Mouse (Mus musculus) urinary bladder, postnatal 4 days (tissue): ENCODE data around the gene Ipmk.
"Not testable (repeated sequence)": the region's sequence is repeated elsewhere in the genome, so short reads cannot be mapped to it uniquely, and the experiment has no call there.

ENCODE experiments used
- DNase-seq, 2 experiments: peaks; one replicate each; pipeline ENCODE4 v3.0.0; 2021 to 2022; ENCODE audit warnings: low spot score in 2 of 2

Gene Ipmk

DNA sequence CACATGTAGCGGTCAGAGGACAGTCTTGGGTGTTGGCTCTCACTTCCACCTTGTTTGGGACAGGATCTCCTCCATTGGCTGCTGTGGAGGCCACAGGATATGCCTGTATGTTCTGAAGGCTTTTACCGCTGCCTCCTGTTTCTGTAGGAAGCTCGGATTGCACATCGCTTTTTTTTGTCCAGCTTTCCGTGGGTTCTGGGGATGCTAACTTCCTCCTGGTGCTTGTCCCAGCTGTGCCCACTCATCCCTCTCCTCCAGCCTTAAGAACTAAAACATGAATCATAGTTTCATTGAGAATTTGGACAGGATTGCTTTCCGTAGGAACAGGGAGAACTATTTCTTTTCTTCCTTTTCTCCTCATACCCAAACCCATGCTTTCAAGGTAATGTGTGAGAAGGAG, 24.3 kb downstream of the Ipmk start:
- DNase-seq, result no peak

DNA sequence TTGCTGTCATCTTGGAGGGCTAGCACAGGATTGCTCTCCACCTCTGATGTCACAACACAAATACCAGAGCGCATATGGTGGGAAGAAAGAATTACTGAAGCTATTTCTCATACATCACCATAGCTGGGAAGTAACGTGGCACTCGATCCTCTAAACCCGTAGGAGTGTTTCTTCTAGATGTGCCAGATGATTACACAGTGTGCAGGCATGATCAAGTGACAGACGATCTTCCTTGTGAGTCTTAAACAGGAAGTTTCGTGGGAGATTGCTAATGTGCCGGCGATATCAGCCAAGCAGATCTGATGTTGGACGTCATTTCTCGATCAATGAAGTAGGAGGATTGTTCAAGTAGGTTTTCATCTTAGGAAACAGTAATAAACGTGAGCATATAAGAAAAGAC, 26.1 kb downstream of the Ipmk start:
- no peak for DNase-seq

- DNase-seq, result no peak
These were observed 28.5 kb downstream of the Ipmk start for GRCm38 (mm10) chr10:71376014-71376413.

DNA sequence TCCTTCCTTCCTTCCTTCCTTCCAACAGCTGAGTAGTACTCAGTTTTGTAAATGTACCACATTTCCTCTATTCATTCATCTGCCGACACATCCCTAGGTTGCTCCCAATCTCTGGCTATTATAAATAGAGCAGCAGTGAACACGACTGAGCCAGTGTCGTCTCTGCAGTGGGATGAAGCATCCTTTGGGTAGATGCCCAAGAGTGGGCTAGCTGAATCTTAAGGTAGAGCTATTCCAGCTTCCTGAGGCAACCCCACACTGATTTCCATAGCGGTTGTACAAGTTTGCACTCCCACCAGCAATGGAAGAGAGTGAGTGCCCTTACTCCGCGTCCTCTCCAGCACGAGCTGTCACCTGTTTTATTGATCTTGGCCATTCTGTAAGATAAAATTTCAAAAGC, 32.8 kb downstream of the Ipmk start:
- no peak for DNase-seq

DNA sequence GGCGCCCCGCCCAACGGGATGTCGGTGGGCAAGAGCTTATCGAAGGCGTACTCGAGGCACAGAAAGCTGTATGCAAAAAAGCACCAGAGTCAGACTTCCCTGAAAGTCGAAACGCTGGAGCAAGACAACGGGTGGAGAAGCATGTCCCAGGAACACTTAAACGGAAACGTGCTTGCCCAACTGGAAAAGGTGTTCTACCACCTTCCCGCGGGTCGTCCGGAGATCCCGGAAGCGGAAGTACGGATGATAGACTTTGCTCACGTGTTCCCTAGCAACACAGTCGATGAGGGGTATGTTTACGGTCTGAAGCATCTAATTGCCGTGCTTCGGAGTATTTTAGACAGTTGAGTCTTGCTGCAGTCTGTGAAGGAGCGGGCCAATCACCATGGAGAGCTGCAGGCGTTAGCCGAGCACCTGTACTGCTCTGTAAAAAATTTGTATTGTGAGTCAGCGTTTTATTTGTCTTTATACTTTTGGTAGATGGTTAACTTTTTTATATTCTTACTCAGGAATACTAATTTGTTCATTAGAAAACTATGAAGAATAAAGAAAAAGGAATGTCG, 34.0 kb downstream of the Ipmk start:
- DNase-seq, result no peak

- DNase-seq, result no peak
These were observed 34.5 kb downstream of the Ipmk start for GRCm38 (mm10) chr10:71382109-71382508.

DNA sequence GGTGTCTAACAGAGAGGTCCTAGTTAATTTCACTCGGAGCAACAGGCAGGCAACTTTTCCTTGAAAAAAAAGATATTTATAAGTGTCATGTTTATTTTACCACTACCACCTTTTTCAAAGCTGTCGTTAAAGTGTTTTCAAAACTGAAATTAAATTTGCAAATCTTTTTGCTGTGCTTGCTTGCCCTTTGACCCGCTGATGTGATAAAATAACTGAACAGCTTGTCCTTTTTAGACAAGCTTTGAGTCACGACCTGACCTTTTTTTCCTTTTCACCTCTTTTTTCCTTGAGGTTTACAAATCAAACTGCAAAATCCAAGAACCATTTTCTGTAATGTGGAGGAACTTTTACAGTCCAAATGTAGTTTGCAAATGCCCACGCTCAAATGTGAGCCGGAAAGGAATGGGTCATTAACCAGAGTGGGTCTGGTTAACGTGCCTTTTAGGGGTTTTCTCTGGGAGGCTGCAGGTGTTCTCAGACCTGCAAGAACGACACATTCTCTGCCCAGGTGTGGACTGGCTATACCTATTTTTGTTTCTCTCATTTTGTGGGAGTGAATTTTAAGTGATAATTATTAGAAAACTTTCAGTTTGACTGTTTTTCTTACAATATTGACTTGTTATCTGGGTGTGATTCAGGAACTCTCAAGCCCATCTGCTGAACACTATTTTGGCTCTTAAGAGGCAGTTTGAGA, 35.4 kb downstream of the Ipmk start:
- no peak for DNase-seq

DNA sequence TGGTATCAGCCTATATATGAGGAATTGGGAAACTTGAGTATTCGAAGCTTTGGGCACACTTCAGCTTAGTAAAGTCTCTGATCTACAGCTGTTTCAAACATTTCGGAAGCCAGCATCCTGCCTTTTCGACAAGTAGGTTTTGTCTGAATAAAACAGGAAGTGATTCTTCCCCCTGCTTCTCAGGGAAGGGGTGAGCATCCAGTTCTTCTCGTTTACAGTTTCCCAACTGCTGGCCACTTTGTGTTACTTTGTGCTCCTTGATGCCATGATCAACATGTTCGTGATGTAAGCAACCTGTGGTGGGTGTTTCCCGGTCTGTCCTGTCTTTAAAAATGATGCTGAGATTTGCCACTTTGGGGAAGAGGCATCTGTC, 36.0 kb downstream of the Ipmk start:
- not testable (repeated sequence) for DNase-seq

DNA sequence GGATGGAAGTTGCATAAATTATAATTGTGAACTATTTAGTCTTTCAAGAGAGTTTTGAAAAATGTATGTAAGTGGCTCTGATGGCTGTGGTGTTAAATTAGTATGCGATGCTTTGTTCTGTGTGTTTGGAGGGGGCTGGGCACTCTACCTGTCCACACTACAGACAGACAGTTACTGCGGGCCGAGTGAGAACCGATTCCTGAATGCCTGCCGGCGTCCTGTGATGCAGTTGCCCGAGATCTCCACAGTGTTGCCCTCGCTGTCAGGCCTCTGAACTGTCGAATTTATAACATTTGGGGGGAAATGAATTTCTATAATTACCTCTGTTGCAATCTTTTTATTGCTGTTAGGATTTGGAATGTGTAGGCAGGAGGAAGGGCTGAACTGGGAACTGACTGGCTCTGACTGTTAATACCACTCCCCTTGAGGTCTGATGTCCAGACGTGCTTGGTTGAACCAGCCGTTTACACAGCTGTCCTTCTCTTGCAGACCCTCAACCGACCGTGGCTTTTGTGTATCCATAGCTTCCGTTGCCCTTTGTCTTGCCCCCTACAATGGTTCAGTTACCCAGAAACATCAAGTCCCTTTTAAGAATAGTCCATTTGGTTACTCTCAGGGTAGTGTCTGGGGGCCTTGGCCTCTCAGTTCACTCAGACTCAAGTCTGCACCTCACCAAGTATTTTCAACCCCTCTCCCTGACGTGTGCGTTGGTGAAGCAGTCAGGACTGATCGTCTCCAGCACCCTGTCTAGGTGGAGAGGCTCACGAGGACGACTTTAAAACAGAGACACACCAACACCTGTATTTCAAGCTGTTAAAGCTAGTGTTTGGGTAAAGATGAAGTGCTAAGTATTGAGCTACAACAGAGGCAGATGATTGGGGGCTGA, 36.8 kb downstream of the Ipmk start:
- no peak for DNase-seq

DNA sequence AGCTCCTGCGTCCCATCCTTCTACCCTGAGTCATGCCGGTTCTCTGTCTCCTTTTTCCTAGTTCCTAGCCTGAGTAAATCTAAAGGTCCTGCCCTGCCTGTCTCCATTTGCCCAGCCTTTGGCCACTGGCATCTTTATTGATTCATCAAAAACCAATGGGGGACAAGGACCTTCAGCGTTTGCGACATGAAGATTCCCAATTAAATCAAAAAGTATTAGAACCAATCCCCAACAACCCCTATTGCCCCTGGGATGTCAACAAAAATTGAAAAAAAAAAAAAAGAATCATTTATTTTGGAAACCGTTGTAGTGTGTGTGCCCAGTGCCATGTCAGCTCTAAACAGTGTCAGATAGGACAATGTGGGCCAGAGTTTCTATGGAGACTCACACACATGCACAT, 41.7 kb downstream of the Ipmk start:
- DNase-seq, result no peak

DNA sequence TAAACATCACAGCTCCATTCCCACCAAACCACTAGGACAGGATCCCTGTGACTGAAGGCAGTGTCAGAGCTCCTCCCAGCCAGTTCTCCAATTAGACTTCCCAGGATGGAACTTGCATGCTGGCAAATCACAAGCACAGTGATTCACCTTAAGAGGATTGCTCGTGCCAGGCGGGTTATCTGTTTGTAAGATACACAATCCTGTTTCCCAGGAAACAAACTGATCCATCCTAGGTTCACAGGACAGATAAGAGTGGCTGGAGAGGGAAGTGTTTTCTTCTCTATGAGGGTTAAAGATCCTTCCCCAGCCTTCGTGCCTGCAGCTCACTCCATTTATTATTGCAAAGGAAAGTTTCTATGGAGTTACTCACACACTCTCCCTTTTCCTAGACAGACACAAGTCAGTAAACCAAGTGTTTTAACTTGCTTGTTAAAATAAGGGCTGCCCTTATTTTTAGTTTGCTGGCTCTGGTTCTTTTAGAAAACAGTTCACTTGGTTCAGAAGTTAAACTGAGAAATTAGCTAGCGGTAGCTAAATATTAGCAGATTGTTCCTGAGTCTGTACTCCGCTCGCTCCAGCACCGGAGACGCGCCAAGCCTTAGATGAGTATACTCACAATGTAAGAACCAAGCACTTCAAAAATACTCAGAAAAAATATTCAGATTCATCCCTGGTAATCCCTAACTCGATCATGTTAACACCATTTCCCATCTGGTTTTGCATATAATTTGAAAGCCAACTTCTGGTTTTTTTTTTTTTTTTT, 51.0 kb downstream of the Ipmk start:
- no peak for DNase-seq

- no peak for DNase-seq
These were observed 51.8 kb downstream of the Ipmk start for GRCm38 (mm10) chr10:71399399-71399798.

GRCm38 (mm10) chr10:71399987-71400386, 52.4 kb downstream of the Ipmk start:
- no peak for DNase-seq

DNA sequence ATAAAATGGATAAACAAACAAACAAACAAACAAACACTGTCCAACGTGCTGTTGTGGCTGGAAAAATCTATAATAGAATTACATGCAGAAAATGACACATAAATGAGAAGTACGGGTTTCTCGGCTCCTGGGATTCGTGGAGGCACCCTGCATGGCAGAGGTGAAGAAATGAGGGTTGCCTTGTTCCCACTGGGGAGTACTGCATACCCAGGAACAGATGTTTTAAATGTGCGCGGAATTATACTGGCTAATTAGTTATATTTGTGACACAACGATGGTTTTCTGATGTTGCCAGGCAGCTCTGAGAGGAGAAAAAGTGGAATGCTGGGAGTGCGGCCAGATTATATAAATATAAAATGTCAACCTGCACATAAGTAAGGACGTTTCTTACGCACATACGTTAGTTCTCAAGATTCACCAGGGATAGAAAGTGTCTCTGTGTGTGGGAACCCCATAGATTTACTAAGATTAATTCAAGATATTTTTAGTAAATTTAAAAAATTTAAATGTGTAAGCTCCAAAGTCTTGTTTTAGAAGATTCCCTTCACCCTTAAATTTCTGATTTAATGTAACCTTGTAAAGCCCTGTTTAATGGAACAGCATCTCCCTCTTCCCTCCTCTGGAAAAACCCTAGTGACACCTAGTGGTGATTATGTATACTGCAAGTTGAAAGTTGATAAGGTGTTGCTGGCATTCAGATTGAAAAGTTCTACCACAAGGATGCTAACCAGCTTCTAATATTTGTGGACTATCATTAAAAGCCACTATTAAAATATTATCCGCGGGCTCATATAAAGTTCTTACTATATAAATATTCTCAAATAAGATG, 53.5 kb downstream of the Ipmk start:
- no peak for DNase-seq

- DNase-seq, result no peak
These were observed 56.1 kb downstream of the Ipmk start for GRCm38 (mm10) chr10:71403638-71404037.

DNA sequence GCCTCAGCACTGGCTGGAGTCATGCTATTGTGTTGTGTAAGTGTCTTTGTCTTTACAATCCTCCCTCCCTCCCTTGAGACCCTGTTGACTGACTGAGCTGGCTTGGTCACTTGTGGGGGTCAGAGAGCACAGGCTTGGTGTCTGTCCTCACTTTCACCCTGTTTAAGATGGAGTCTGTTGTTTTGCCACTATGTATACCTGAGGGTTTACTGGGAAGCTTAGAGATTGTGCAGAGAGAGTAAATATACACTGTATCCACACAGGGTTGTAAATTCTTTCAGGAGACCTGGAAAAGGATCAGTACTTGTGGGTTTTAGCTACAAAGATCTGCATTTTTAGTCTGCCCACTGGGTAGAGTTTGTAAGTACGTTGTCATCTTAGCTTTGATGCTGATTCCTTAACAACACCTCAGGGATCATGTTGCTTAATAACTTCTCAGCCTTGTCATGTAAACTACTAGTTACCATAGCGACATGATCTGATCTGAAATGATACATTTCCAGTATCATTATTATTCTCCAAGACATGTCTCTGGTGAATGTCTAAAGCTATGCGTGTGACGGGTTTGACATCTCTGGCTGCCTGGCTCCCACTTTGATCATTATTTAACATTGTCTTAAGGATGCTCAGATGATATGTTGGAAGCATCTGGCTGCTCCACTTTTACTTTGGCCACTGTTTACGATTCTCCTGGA, 58.1 kb downstream of the Ipmk start:
- DNase-seq, result no peak

GRCm38 (mm10) chr10:71409948-71410347, 62.4 kb downstream of the Ipmk start:
- no peak for DNase-seq

DNA sequence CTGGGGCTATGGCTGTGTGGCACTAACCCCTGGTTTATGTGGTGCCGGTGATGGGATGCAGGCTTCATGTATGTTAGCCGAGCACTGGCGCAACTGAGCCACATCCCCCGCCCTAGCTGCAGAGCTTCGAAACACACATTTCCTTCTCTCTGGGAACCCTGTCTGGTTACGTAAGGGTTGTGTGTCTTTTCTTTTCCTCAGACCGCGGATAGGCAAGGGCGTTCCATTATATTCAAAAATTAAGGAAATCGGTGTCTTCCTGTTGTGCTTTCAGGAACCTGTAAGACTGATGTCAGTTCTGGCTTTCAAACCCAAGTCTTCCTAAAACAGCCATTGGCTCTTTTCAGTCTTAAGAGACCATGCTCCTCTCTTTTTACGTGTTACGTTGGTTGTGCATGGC, 65.8 kb downstream of the Ipmk start:
- DNase-seq, result no peak

DNA sequence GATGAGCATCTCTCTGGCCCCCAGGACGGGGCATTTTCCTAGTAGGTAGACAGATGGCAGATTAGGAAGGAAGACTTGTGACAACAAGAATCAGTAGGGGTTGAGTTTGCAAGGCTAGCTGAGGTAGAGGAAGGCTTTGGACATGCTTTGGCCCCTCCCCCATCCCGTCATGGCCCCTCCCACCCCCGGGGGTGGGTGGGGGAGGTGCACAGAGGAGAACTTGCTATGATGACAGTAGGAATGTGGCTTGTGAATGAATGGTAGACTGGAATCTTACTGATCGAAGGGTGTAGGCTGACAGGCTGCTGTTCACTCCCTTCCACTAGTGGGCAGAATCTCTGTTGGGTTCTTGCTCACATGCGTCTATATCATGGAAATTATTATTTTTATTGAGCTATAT, 74.0 kb downstream of the Ipmk start:
- no peak for DNase-seq
